Comparison of ENCODE assay signal across 16 mouse cellular contexts in genomic region chr10:59172539-59172938, GRCm38 (mm10).
"Had no signal": no experiment of that assay in that cellular context is flagged by ENCODE, and none has a peak within 500 bp of the region (broad histone marks: within the 10 kb centered on the region; RNA-seq: fewer than 3 reads in every experiment).

No protein-coding gene starts in this region.

- DNase-seq: kidney, adult 18-20 months; kidney, postnatal 4 days; lung, postnatal 4 days; midbrain, embryonic 14.5 days; right cerebral cortex, adult 18-20 months; thymus, adult 18-20 months; thymus, postnatal 14 days had no signal

- H3K9ac ChIP-seq: kidney, embryonic 15.5 days; limb, embryonic 15.5 days; liver, embryonic 15.5 days; lung, embryonic 15.5 days; neural tube, embryonic 15.5 days had no signal

- H3K27me3 ChIP-seq: kidney, embryonic 15.5 days; limb, embryonic 15.5 days; liver, embryonic 15.5 days; lung, embryonic 15.5 days; neural tube, embryonic 15.5 days had no signal

- H3K9me3 ChIP-seq: kidney, embryonic 15.5 days; limb, embryonic 15.5 days; liver, embryonic 15.5 days; lung, embryonic 15.5 days; midbrain, embryonic 10.5 days; neural tube, embryonic 15.5 days had no signal

- ATAC-seq: inflammation-experienced regulatory T-cells, adult 6 months had no signal

- H3K4me3 ChIP-seq: kidney, embryonic 15.5 days; left cerebral cortex, adult 2 months; limb, embryonic 15.5 days; liver, embryonic 15.5 days; lung, embryonic 15.5 days; midbrain, embryonic 10.5 days; myocyte; neural tube, embryonic 15.5 days had no signal

- H3K4me1 ChIP-seq: kidney, embryonic 15.5 days; limb, embryonic 15.5 days; liver, embryonic 15.5 days; lung, embryonic 15.5 days; midbrain, embryonic 10.5 days; neural tube, embryonic 15.5 days had no signal

- H3K4me2 ChIP-seq: kidney, embryonic 15.5 days; limb, embryonic 15.5 days; liver, embryonic 15.5 days; lung, embryonic 15.5 days; neural tube, embryonic 15.5 days had no signal

- H3K27ac ChIP-seq: kidney, embryonic 15.5 days; left cerebral cortex, adult 2 months; limb, embryonic 15.5 days; liver, embryonic 15.5 days; lung, embryonic 15.5 days; midbrain, embryonic 10.5 days; neural tube, embryonic 15.5 days had no signal

- H3K36me3 ChIP-seq: liver, embryonic 15.5 days had no signal
